Mouse (Mus musculus) erythroblast, embryonic 14.5 days (primary cell): Measurements from ENCODE around the gene Kmt2e.

ENCODE experiments used
- GATA1 ChIP-seq: IDR thresholded peaks from 2 replicates; pipeline ENCODE4 v1.6.1; 2012; ENCODE audit warnings: low read length, inconsistent platforms, mixed read lengths
- TAL1 ChIP-seq: IDR thresholded peaks from 3 replicates; pipeline ENCODE4 v1.6.1; 2012; ENCODE audit warnings: low read length, inconsistent platforms, mixed read lengths

DNA sequence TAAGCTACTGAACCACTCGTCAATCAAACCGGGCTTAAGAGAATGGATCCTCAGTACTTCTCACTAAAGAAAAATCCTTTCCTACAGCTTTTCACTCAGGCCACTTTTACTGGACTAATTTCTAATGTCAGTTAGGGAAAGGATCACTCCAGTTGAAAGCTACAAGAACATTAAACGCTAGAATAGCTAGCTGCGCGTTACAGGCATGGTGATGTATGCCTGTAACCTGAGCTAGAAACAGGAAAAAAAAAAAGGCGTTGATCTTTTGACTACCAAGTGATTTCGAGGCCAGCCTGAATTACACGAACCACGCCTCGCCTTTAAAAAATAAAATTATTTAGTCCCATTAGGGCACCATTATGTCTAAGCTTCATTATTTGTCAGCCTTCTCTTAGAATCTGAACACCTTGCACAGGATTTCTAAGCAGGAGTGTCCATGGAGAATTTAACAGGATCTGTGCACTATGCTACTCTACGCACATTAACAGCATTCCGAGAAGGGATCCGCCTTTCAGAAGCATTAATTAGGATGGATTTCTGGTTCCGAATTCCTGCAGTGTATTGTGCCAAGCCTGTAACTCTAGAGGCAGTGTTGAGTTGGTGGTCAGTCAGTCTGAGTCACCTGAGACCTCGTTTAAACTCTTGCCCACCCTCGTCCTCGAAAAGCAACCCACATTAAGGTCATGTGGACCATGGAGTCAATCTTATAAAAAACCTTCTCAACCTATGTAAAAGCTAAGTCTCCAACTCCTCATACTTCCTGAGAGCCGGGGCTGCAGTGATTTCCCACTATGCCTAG, 15.2 kb upstream of the Kmt2e start:
- TF ChIP-seq GATA1 (no peak), TAL1 (no peak)
